Mouse (Mus musculus) erythroblast, embryonic 14.5 days (primary cell): ENCODE results near the gene Gas1.

ENCODE experiments used
- GATA1 ChIP-seq: IDR thresholded peaks from 2 replicates; pipeline ENCODE4 v1.6.1; 2012; ENCODE audit warnings: low read length, inconsistent platforms, mixed read lengths
- TAL1 ChIP-seq: IDR thresholded peaks from 3 replicates; pipeline ENCODE4 v1.6.1; 2012; ENCODE audit warnings: low read length, inconsistent platforms, mixed read lengths

GRCm38 (mm10) chr13:60126338-60126737, 50.8 kb downstream of the Gas1 start:
- TF ChIP-seq GATA1 (no peak), TAL1 (no peak)
